Mouse (Mus musculus) CD4-positive, CD25-positive, alpha-beta regulatory T cell, adult 4 months (primary cell): ENCODE data around the gene Cwh43. TPM values are rescaled to one million over a fixed set of nuclear protein-coding genes. Genes with fewer than 3 reads are reported as not detected.

Experiments
- ATAC-seq: one replicate; pipeline ENCODE4 v1.8.0; 2017
- polyA plus RNA-seq, 2 experiments: library from polyadenylated mRNA; unstranded; fragments of 100-300 nt; shearing (Covaris generic); gene quantifications; one replicate each; pipeline ENCODE4 v1.2.1; 2017

Gene Cwh43
- polyA plus RNA-seq, result not detected

GRCm38 (mm10) chr5:73405981-73406722, at the start of gene Cwh43:
TSS of gene Cwh43 (plus strand) at chr5:73406075.
- no peak for ATAC-seq

DNA sequence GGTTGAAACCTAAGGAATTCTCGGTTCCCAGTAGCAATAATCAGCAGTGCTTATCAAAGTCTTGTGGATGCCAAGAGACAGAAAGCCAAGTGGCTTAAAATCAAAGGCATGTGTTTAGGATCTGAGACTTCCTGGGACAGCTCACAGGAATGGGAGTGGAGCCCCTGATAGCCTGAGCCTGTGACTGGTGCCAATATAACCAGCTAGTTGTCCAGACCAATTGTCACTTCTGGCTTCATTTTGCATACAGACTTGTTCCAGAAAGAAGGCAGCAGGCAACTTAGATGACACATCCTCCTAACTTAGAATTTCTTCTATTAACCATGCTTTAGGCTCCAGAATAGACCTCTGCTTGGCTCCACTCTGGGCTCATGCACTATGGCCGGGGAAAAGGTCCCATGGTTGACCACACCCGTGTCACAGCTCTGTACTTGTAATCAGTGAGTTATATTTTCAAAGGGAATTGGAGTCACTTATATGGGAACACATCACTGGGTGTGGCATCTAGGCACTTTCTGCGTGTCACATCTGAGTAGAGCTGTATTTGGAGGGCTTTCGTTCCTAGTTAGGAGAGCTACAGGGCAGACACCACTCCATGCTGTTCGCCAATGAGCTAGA, 46.6 kb upstream of the Cwh43 start:
- ATAC-seq, result no peak

- peak; percentile 32 for ATAC-seq
Observed at GRCm38 (mm10) chr5:73359752-73360141, 46.1 kb upstream of the Cwh43 start.

DNA sequence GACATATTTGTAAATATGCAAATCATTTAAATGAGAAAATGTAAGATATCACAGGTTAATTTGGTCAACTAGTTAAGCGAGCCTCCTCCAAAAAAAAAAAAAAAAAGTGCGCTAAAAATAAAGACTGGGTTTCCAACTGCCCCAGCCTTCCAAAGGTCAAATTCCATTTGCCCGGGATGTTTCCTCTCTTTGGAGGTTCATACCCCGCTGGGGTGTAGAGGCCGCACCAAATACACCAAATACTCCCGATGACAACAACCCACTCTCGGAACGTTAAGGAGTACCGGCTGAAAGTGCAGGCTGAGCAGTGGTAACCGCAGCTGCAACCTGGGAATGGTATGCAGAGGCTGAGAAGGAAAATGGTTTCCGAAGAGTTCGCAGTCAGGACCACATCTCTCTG, 45.6 kb upstream of the Cwh43 start:
- ATAC-seq, result no peak

- no peak for ATAC-seq
Observed at GRCm38 (mm10) chr5:73362338-73362737, 43.5 kb upstream of the Cwh43 start.

- no peak for ATAC-seq
Observed at GRCm38 (mm10) chr5:73362791-73363190, 43.1 kb upstream of the Cwh43 start.

GRCm38 (mm10) chr5:73364107-73364864, 41.6 kb upstream of the Cwh43 start:
- no peak for ATAC-seq

- ATAC-seq, result no peak
Observed at GRCm38 (mm10) chr5:73367906-73368305, 38.0 kb upstream of the Cwh43 start.

GRCm38 (mm10) chr5:73368845-73369447, 36.9 kb upstream of the Cwh43 start:
- ATAC-seq, result no peak

- no peak for ATAC-seq
Observed at GRCm38 (mm10) chr5:73369731-73370130, 36.1 kb upstream of the Cwh43 start.

DNA sequence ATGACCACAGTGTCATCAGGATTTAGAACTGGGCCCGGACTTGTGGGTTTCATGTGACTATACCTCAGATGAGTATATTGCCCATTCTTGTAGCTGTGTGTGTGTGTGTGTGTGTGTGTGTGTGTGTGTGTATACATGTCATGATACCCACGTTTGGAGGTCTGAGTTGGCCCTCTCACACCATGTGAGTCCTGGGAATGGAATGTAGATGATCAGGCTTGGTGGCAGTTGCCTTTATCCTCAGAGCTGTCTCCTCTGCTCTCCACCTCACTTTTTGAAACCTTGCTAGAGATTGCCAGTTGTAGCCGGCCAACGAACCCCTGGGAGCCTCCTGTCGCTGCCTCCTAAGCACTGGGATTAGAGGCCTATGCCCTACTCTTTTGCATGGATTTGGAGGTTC, 33.3 kb upstream of the Cwh43 start:
- ATAC-seq, result no peak

DNA sequence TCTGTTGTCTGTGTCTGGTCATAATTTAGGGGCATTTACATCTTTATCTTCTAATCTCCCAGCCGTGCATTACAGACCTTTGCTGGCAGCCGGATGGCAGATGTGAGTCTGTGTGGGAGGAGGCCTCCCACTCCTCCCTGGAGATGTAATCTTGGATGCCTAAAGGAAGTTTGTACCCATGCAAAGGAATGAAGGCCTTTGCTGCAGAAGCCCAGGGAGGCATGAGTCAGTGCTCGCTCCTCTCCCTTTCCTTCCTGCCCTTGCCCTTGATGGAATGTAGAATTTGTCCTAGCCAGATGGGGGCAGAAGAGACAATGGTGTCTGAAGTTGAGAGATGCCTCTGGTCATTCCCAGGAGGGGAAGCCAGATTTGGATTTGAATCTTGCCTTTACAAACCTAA, 32.7 kb upstream of the Cwh43 start:
- ATAC-seq, result no peak

- ATAC-seq, result no peak
Observed at GRCm38 (mm10) chr5:73376041-73376440, 29.8 kb upstream of the Cwh43 start.

- no peak for ATAC-seq
Observed at GRCm38 (mm10) chr5:73376491-73376890, 29.4 kb upstream of the Cwh43 start.

- ATAC-seq, result peak; percentile 71
Observed at GRCm38 (mm10) chr5:73379908-73380307, 26.0 kb upstream of the Cwh43 start.

DNA sequence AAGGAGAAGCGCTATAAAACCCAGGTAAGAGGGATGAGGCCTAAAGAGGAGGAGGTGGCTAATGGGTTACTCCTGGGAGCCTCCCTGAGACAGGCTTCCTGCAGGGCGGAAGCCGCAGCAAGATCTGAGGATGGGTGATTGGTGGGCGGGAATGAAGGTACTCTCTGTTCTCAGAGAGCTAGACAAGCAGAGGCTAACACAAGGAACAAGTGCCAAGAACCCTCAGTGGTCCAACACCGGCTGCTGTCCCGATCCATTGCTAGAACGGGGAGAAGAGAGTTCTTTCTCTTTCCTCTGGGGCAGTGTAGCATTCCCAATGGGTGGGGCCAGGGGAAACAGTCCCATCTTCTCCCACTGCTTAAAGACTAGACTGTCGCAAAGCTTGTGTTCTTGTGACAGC, 25.0 kb upstream of the Cwh43 start:
- ATAC-seq, result no peak

DNA sequence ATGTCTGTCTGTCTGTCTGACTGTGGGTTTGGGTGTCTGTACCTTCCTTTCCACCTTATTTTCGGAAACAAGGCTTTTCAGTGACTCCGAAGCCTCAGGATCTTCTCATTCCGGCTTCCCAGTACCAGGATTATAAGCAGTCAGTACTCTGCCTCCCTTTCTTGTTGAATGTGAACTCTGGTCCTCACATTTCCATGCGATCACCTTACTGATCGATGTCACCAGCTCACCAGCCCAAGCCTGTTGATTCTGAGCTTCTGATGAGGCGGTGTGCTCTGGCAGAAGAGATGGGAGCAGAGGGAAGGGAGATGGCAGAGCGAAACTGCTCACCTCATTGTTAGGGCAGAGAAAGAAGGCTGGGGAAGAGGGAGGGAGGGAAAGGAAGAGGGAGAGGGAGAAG, 24.4 kb upstream of the Cwh43 start:
- ATAC-seq, result no peak

DNA sequence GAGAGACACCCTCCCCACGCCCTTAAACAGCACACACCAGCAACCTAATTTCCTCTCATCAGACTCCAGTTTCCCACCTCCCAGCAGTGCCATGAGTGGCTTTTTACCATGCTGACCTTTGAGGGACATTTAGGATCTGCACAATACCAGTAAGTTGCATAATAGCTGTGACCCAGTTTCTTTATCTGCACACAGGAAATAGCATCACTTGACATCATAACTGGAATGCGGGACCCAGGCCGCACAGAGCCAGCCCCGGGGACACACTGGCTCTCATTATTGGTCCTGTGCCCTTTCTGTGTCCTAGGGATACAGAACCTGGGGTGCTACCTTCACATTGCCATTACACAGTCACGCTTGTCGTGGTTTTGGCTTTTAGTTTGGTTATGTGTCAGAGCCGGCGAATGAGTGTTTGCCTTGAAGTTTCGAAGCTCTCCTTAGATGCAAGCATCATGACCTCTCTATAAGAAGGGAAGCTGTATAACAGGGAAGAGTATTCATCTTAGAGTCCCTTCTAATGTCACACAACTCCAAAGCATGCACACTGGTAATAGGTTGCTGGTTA, 23.8 kb upstream of the Cwh43 start:
- peak; percentile 58 for ATAC-seq

DNA sequence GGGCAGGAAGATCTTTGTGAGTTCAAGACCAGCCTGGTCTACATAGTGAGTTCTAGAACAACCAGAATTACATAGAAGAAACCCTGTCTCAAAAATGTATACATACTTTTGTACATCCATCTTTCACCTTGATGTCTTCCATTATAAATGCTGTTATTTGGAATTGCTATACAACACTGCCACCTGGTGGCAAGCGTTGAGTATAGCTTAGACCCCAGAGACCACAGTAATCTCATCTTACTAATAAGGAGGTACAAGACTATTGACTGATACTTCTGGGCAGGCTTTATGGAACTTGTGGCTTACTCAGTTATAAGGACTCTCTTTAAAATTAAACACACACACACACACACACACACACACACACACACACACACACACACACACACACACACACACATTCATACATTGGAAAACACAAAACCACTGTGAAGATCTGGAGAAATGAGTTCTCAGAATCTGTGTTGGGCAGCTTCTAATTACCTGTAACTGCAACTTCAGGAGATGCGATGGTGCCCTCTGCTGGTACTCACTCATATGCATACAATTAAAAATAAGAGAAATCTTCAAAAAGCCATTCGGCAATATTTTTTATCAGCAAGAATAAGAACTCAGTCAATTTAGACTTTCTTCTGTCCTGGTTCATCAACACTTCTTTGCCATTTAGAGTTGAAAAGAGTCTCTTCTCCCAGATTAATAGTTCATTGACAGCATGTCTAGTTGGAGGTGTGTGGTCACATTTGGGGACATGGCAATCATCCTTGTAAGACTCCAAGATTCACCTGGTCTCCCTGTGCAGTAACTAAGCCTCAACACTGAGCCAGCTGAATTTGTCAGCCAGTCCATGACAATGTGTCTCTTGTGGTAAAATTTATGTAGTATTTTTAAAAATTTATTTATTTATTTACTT, 22.9 kb upstream of the Cwh43 start:
- peak; percentile 65 for ATAC-seq

DNA sequence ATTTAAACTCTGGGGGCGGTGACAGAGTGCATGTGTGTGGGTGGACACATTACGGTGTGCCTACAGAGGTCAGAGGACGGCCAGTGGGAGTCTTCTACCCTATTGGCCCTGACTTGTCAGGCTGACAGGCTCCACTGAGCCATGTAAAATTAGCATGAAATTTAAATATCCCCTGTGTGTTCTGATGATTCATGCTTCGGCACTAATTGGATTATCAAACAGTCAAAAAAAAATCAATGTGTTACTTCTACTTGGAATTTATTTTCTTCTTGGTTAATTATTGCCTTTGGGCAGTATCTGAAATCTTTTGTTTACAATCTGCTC, 22.3 kb upstream of the Cwh43 start:
- no peak for ATAC-seq

DNA sequence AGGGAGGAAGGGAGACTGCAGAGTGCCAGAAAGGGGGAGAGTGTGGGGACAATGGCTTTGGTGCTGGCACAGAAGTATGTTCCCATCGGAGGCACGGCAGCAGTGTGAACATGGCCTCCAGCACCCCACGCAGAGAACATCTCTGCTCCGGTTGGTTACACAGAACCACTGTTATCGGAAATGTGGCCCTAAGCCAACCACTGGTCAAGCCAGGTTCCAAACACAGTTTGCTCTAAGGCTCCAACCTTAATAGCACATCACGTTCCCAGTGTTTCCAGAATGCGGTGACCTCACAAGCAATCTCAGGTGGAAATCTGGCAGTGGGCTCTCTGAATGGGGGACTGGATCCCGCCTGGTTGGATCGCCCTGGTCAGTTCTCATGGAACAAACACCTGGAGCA, 12.8 kb upstream of the Cwh43 start:
- no peak for ATAC-seq
